Mouse (Mus musculus): ENCODE results near the gene 3110040N11Rik. TPM values are rescaled to one million over a fixed set of nuclear protein-coding genes. Genes with fewer than 3 reads are reported as not detected.
"Not testable (repeated sequence)": the region's sequence is repeated elsewhere in the genome, so short reads cannot be mapped to it uniquely, and the experiment has no call there.

The 3110040N11Rik gene
- polyA plus RNA-seq (2012; rRNA removed): 14.0 and 16.9 TPM in 2 replicates

DNA sequence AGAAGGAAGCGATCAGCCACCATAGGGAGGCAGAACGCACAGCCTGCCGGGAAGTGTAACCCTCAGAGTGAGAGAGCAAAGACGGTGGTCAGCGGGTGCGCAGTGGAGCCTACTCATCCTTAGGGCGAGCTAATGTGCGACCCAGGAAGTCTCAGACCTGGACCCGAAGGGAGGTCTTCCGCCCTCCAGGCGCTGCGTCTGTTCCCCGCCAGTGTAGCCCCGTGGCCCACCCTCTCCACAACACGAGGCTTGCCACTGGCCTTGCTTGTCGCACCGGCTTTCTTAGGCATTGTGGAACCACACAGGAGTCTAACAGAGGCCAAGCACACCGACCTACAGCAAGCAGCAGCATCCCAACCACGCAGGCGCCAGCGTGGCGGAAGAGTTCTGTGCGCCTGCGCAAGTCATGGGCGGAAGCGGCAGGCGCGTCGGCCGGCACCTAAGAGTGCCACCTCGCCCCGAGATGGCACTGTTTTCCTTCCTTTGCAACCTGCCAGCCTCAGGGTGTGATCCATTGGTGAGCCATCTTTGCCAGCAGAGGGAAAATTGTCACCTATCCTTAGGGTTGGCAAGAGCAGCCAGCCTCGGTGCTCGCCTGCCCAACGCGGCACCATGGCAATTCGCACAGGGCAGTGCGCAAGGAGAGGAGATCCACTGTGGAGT lies at the start of gene 3110040N11Rik:
Gene 3110040N11Rik (minus strand): TSS at position 384 of the 663 bp plus-strand sequence.
- TF ChIP-seq POLR2A (IDR thresholded peaks at IDR 0.05; ENCODE audit: low read depth, low read length): peak; percentile 96
- peak; percentile 70; the same call in 1 of the 2 replicates for TF ChIP-seq CTCF (IDR thresholded peaks at IDR 0.05; ENCODE audit: extremely low read depth, insufficient read depth, insufficient read length, insufficient replicate concordance)
- under 1% methylated on average over 38 of the region's 38 CpGs for WGBS
- Histone ChIP-seq H3K36me3 (ENCODE audit: control insufficient read depth, insufficient read depth, low read length) (peaks cover 6% of the 10 kb centered on the region), H3K4me3 (ENCODE audit: extremely low read depth, insufficient read depth, insufficient read length) (peak within 1 kb of the TSS; percentile 84), H3K27ac (ENCODE audit: insufficient read depth, low read length) (peak within 1 kb of the TSS; percentile 97), H3K27me3 (ENCODE audit: control insufficient read depth, insufficient read depth, low read length) (no peaks in the 10 kb centered on the region), H3K4me1 (ENCODE audit: control insufficient read depth, insufficient read depth, insufficient read length) (no peaks in the 10 kb centered on the region; the same call in 1 of the 2 replicates)
- peak; percentile 79 to 83 for DNase-seq (ENCODE audit: low read depth in 1 of 2, low spot score in 2 of 2)

DNA sequence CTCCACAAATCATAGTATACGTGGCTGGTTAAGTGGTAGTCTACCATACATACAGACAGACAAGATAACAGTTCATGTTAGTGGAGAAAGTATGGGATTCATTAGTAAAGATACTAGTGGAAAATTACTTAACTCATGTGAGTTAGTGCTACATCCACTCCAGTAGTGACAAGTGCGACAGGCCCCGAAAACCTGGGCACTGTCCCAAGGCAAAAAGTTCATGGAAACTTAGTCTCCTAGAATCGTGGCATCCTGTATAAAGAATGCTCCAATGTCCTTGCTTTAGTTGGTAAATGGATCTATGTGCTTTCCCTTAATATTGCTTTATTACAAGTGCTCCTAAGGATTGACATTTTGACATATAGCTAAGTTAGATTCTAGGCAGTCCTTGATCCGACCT lies 48.5 kb upstream of the 3110040N11Rik start:
- not testable (repeated sequence) for DNase-seq (ENCODE audit: low read depth in 1 of 2, low spot score in 2 of 2); H3K4me3 ChIP-seq (ENCODE audit: extremely low read depth, insufficient read depth, insufficient read length); H3K27me3 ChIP-seq (ENCODE audit: control insufficient read depth, insufficient read depth, low read length); H3K36me3 ChIP-seq (ENCODE audit: control insufficient read depth, insufficient read depth, low read length); H3K27ac ChIP-seq (ENCODE audit: insufficient read depth, low read length); H3K4me1 ChIP-seq (ENCODE audit: control insufficient read depth, insufficient read depth, insufficient read length)
- WGBS: 89% methylated on average over 5 of the region's 5 CpGs

GRCm38 (mm10) chr7:81835430-81835829 lies 46.2 kb upstream of the 3110040N11Rik start:
- no peak overlapping the region for H3K27ac ChIP-seq (ENCODE audit: insufficient read depth, low read length)
- DNase-seq (ENCODE audit: low read depth in 1 of 2, low spot score in 2 of 2): no peak
- H3K36me3 ChIP-seq (ENCODE audit: control insufficient read depth, insufficient read depth, low read length): no peaks in the 10 kb centered on the region
- 83% methylated on average over 5 of the region's 5 CpGs for WGBS
- H3K27me3 ChIP-seq (ENCODE audit: control insufficient read depth, insufficient read depth, low read length): no peaks in the 10 kb centered on the region
- TF ChIP-seq CTCF (IDR thresholded peaks at IDR 0.05; ENCODE audit: extremely low read depth, insufficient read depth, insufficient read length, insufficient replicate concordance) (no peak), POLR2A (IDR thresholded peaks at IDR 0.05; ENCODE audit: low read depth, low read length) (no peak)
- H3K4me3 ChIP-seq (ENCODE audit: extremely low read depth, insufficient read depth, insufficient read length): no peak overlapping the region
- H3K4me1 ChIP-seq (ENCODE audit: control insufficient read depth, insufficient read depth, insufficient read length): no peaks in the 10 kb centered on the region

GRCm38 (mm10) chr7:81834847-81835246 lies 45.6 kb upstream of the 3110040N11Rik start:
- Histone ChIP-seq H3K4me1 (ENCODE audit: control insufficient read depth, insufficient read depth, insufficient read length) (no peaks in the 10 kb centered on the region; the same call in 1 of the 2 replicates), H3K27me3 (ENCODE audit: control insufficient read depth, insufficient read depth, low read length) (no peaks in the 10 kb centered on the region), H3K27ac (ENCODE audit: insufficient read depth, low read length) (no peak overlapping the region), H3K4me3 (ENCODE audit: extremely low read depth, insufficient read depth, insufficient read length) (no peak overlapping the region), H3K36me3 (ENCODE audit: control insufficient read depth, insufficient read depth, low read length) (no peaks in the 10 kb centered on the region)
- TF ChIP-seq CTCF (IDR thresholded peaks at IDR 0.05; ENCODE audit: extremely low read depth, insufficient read depth, insufficient read length, insufficient replicate concordance) (no peak), POLR2A (IDR thresholded peaks at IDR 0.05; ENCODE audit: low read depth, low read length) (no peak)
- DNase-seq (ENCODE audit: low read depth in 1 of 2, low spot score in 2 of 2): no peak

- peak within 1 kb of the TSS; percentile 91 for H3K27ac ChIP-seq (ENCODE audit: insufficient read depth, low read length)
- peak; percentile 34 to 84 for DNase-seq (ENCODE audit: low read depth in 1 of 2, low spot score in 2 of 2)
- peak within 1 kb of the TSS; percentile 91 for H3K4me3 ChIP-seq (ENCODE audit: extremely low read depth, insufficient read depth, insufficient read length)
- no peaks in the 10 kb centered on the region for H3K27me3 ChIP-seq (ENCODE audit: control insufficient read depth, insufficient read depth, low read length)
- TF ChIP-seq POLR2A (IDR thresholded peaks at IDR 0.05; ENCODE audit: low read depth, low read length) (peak; percentile 33; the same call in 1 of the 2 replicates), CTCF (IDR thresholded peaks at IDR 0.05; ENCODE audit: extremely low read depth, insufficient read depth, insufficient read length, insufficient replicate concordance) (no peak)
- WGBS: 1% methylated on average over 54 of the region's 58 CpGs
- H3K4me1 ChIP-seq (ENCODE audit: control insufficient read depth, insufficient read depth, insufficient read length): peaks cover 3% of the 10 kb centered on the region
- peaks cover 2% of the 10 kb centered on the region; the same call in 1 of the 2 replicates for H3K36me3 ChIP-seq (ENCODE audit: control insufficient read depth, insufficient read depth, low read length)
Observed at GRCm38 (mm10) chr7:81829379-81829894, 40.2 kb upstream of the 3110040N11Rik start, which contains the start of gene Btbd1. TSS of gene Btbd1 (minus strand) at chr7:81829431.

DNA sequence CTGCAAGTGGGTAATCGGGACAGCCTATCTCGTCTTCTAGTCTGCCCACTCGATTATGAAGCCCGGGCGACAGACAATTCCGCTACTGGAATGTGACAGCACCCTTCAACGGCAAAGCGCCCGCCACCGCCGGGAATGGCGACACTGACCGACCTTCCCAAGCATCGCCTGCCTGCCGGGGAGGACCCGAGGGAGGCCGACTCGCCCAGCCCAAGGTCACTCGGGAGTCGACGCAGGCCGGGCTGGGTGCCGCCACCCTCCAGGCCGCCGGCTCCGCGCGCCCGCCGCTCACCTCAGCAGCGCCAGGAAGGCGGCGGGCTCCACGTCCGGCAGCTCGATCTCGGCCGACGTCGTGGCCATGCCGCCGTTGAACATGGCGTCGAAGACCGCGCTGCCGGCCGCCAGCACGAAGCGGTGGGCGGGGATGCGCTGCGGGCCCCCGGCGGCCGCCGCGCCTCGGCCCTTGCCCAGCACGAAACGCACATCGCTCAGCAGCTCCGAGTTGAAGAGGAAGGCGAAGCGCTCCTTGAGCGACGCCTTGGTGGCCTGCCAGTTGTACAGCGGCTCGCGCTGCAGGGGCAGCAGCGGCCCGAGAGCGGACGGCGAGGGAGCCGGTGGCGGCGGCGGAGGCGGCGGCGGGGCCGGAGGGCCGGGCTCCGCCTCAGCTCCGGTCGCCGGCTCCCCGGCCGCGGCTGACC lies 39.6 kb upstream of the 3110040N11Rik start:
- peak overlapping the region; percentile 91 for H3K27ac ChIP-seq (ENCODE audit: insufficient read depth, low read length)
- H3K36me3 ChIP-seq (ENCODE audit: control insufficient read depth, insufficient read depth, low read length): peaks cover 2% of the 10 kb centered on the region; the same call in 1 of the 2 replicates
- under 1% methylated on average over 75 of the region's 91 CpGs for WGBS
- peaks cover 3% of the 10 kb centered on the region for H3K4me1 ChIP-seq (ENCODE audit: control insufficient read depth, insufficient read depth, insufficient read length)
- peak in 1 of 2 experiments; percentile 40 for DNase-seq (ENCODE audit: low read depth in 1 of 2, low spot score in 2 of 2)
- peak overlapping the region; percentile 91 for H3K4me3 ChIP-seq (ENCODE audit: extremely low read depth, insufficient read depth, insufficient read length)
- H3K27me3 ChIP-seq (ENCODE audit: control insufficient read depth, insufficient read depth, low read length): no peaks in the 10 kb centered on the region
- no peak for TF ChIP-seq POLR2A (IDR thresholded peaks at IDR 0.05; ENCODE audit: low read depth, low read length)
- no peak for TF ChIP-seq CTCF (IDR thresholded peaks at IDR 0.05; ENCODE audit: extremely low read depth, insufficient read depth, insufficient read length, insufficient replicate concordance)
